Mouse (Mus musculus): Measurements from ENCODE around the gene Psapl1. TPM values are rescaled to one million over a fixed set of nuclear protein-coding genes. Genes with fewer than 3 reads are reported as not detected.

The Psapl1 gene
- not detected in 2 replicates for polyA plus RNA-seq (2015; fragmentation: Nextera tagmentation; extraction: Ambion mirVana)

- Histone ChIP-seq H3K27me3 (no peaks in the 10 kb centered on the region; the same call in 1 of the 2 replicates), H3K36me3 (no peaks in the 10 kb centered on the region), H3K4me1 (replicated peaks) (peaks cover 8% of the 10 kb centered on the region; the same call in 1 of the 2 replicates), H3K9ac (no peak within 1 kb of the TSS), H3K9me3 (no peaks in the 10 kb centered on the region), H3K4me3 (no peak within 1 kb of the TSS), H3K4me2 (no peak within 1 kb of the TSS), H3K27ac (no peak within 1 kb of the TSS; the same call in 1 of the 2 replicates)
- peak; percentile 43; the same call in 1 of the 2 replicates for ATAC-seq (ENCODE audit: low FRiP score)
- WGBS = 86% methylated on average over 10 of the region's 10 CpGs
Measured at GRCm38 (mm10) chr5:36203916-36204315, at the start of gene Psapl1. Gene Psapl1 (plus strand): TSS chr5:36204021.

DNA sequence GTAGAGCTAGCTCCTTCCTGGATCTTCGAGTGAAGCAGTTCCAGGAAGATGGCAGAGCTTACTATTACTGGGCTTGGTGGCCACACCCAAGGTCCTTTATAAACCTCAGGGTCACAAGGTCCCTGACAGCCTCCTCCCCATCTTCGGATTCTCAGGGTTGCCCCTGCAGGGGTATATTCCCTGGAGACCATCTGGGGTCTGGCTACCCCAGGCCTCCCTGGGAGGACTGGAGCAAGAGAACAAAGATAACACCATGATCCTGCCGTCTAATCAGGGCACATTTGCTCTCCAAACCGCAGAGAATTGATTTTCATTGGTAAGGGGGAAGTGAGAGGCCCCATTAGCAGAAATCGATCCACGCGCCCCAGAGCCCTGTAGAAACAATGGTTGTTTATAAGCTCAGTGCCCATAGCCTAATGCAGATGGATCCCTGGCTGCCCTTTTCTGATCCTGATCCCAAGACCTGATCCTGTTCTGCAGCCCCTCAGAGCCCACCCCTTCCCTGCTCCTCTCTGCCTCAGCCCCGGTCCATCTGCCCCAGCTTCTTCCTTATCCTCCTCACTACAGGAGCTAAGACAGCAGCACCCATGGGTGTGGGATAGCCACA is 48.8 kb upstream of the Psapl1 start:
- H3K4me2 ChIP-seq = no peak overlapping the region
- 23% methylated on average over 8 of the region's 8 CpGs for WGBS
- no peak overlapping the region for H3K4me3 ChIP-seq
- peak overlapping the region; percentile 30; the same call in 1 of the 2 replicates for H3K27ac ChIP-seq
- H3K4me1 ChIP-seq (replicated peaks) = peaks cover 25% of the 10 kb centered on the region
- no peaks in the 10 kb centered on the region for H3K9me3 ChIP-seq
- ATAC-seq (ENCODE audit: low FRiP score) = no peak
- 0 out of 2 replicates have a peak overlapping the region, but pooled peaks have one; percentile 35 for H3K9ac ChIP-seq
- H3K27me3 ChIP-seq = peaks cover 18% of the 10 kb centered on the region
- no peaks in the 10 kb centered on the region for H3K36me3 ChIP-seq

- Histone ChIP-seq H3K9ac (no peak overlapping the region), H3K27ac (no peak overlapping the region; the same call in 1 of the 2 replicates), H3K4me1 (replicated peaks) (peaks cover 41% of the 10 kb centered on the region), H3K27me3 (0 out of 2 replicates have a peak, but pooled peaks cover 8% of the 10 kb centered on the region), H3K4me2 (no peak overlapping the region), H3K4me3 (no peak overlapping the region), H3K36me3 (no peaks in the 10 kb centered on the region), H3K9me3 (no peaks in the 10 kb centered on the region)
- peak; percentile 38; the same call in 1 of the 2 replicates for ATAC-seq (ENCODE audit: low FRiP score)
- 71% methylated on average over 21 of the region's 21 CpGs for WGBS
Measured at GRCm38 (mm10) chr5:36165424-36166302, 38.2 kb upstream of the Psapl1 start.

GRCm38 (mm10) chr5:36166346-36167013 is 37.3 kb upstream of the Psapl1 start:
- Histone ChIP-seq H3K27me3 (0 out of 2 replicates have a peak, but pooled peaks cover 14% of the 10 kb centered on the region), H3K9ac (no peak overlapping the region), H3K4me2 (no peak overlapping the region), H3K4me1 (replicated peaks) (peaks cover 41% of the 10 kb centered on the region), H3K4me3 (no peak overlapping the region), H3K9me3 (no peaks in the 10 kb centered on the region), H3K36me3 (no peaks in the 10 kb centered on the region), H3K27ac (peak overlapping the region; percentile 60)
- WGBS = 66% methylated on average over 6 of the region's 6 CpGs
- peak; percentile 55; the same call in 1 of the 2 replicates for ATAC-seq (ENCODE audit: low FRiP score)

- 0 out of 2 replicates have a peak overlapping the region, but pooled peaks have one; percentile 35 for H3K9ac ChIP-seq
- 48% methylated on average over 14 of the region's 14 CpGs for WGBS
- peak overlapping the region; percentile 30 for H3K27ac ChIP-seq
- no peaks in the 10 kb centered on the region for H3K36me3 ChIP-seq
- 0 out of 2 replicates have a peak, but pooled peaks have one; percentile 21 for ATAC-seq (ENCODE audit: low FRiP score)
- H3K4me3 ChIP-seq = no peak overlapping the region
- no peaks in the 10 kb centered on the region for H3K9me3 ChIP-seq
- no peak overlapping the region for H3K4me2 ChIP-seq
- H3K27me3 ChIP-seq = peaks cover 22% of the 10 kb centered on the region
- peaks cover 44% of the 10 kb centered on the region for H3K4me1 ChIP-seq (replicated peaks)
Measured at GRCm38 (mm10) chr5:36168963-36169650, 34.7 kb upstream of the Psapl1 start.

DNA sequence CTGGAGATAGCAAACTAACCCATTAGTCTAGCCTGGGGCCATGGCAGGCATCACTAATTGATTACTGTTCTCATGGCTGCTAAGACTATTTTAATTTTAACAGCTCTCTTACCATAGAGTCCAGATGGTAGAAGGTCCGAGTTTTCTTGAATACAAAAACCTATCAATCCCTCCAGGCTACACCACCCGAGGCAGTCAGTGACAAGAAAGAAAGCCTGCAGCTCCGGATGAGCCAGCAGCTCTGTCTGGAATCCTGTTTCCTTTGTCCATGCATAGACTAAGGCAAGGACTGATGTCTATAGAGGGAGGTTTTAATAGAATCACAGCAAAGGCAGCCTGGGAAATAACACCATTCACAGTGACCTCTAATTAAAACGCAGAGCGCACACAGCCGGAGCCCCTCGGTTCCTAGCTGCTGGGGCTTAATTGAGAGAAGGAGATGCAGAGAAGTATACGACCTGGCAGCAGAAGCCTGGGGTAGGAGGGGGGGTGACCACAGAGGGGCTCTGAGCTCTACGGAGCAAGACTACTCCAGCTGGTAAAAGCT is 29.2 kb upstream of the Psapl1 start:
- H3K36me3 ChIP-seq = no peaks in the 10 kb centered on the region
- H3K9me3 ChIP-seq = no peaks in the 10 kb centered on the region
- H3K27ac ChIP-seq = peak overlapping the region; percentile 80
- ATAC-seq (ENCODE audit: low FRiP score) = peak; percentile 81
- peaks cover 25% of the 10 kb centered on the region for H3K27me3 ChIP-seq
- H3K4me2 ChIP-seq = peak overlapping the region; percentile 3; the same call in 1 of the 2 replicates
- no peak overlapping the region for H3K4me3 ChIP-seq
- WGBS = 10% methylated on average over 9 of the region's 9 CpGs
- H3K4me1 ChIP-seq (replicated peaks) = peaks cover 24% of the 10 kb centered on the region
- H3K9ac ChIP-seq = no peak overlapping the region

- Histone ChIP-seq H3K27me3 (peaks cover 14% of the 10 kb centered on the region), H3K4me2 (no peak overlapping the region), H3K4me1 (replicated peaks) (peaks cover 22% of the 10 kb centered on the region), H3K9me3 (no peaks in the 10 kb centered on the region), H3K9ac (no peak overlapping the region), H3K36me3 (no peaks in the 10 kb centered on the region), H3K27ac (no peak overlapping the region), H3K4me3 (no peak overlapping the region)
- 86% methylated on average over 11 of the region's 11 CpGs for WGBS
- ATAC-seq (ENCODE audit: low FRiP score) = no peak
Measured at GRCm38 (mm10) chr5:36176409-36176808, 27.4 kb upstream of the Psapl1 start.

DNA sequence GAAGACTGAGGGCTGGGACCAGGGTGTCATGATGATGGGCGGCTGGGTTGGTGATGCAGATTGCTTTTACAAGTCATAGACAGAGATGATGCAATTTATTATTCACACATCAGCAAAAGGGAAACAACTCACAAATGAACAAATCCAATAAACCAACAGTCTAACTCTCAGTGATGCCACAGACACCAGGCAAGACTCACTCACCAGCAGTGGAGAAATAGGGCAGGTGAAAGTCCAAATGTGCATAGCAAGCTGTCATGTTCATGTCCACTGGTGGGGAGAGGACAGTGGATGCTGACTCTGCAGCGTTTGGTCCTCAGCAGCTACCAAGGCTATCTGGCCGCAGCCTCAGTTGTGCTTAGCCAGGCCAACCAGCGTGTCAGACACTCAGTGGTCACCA is 26.9 kb upstream of the Psapl1 start:
- H3K4me3 ChIP-seq = no peak overlapping the region
- H3K36me3 ChIP-seq = no peaks in the 10 kb centered on the region
- ATAC-seq (ENCODE audit: low FRiP score) = no peak
- H3K4me2 ChIP-seq = no peak overlapping the region
- H3K9ac ChIP-seq = no peak overlapping the region
- H3K4me1 ChIP-seq (replicated peaks) = peaks cover 22% of the 10 kb centered on the region
- no peaks in the 10 kb centered on the region for H3K9me3 ChIP-seq
- 96% methylated on average over 4 of the region's 4 CpGs for WGBS
- peaks cover 17% of the 10 kb centered on the region for H3K27me3 ChIP-seq
- no peak overlapping the region for H3K27ac ChIP-seq

GRCm38 (mm10) chr5:36178215-36178614 is 25.6 kb upstream of the Psapl1 start:
- Histone ChIP-seq H3K9ac (no peak overlapping the region), H3K27me3 (peaks cover 9% of the 10 kb centered on the region), H3K4me2 (no peak overlapping the region), H3K4me3 (no peak overlapping the region), H3K9me3 (no peaks in the 10 kb centered on the region), H3K36me3 (no peaks in the 10 kb centered on the region), H3K4me1 (replicated peaks) (peaks cover 32% of the 10 kb centered on the region), H3K27ac (no peak overlapping the region)
- 72% methylated on average over 7 of the region's 7 CpGs for WGBS
- ATAC-seq (ENCODE audit: low FRiP score) = no peak

- no peak overlapping the region for H3K4me2 ChIP-seq
- H3K36me3 ChIP-seq = no peaks in the 10 kb centered on the region
- H3K27ac ChIP-seq = no peak overlapping the region
- H3K4me3 ChIP-seq = no peak overlapping the region
- H3K9ac ChIP-seq = no peak overlapping the region
- H3K9me3 ChIP-seq = no peaks in the 10 kb centered on the region
- H3K27me3 ChIP-seq = peaks cover 9% of the 10 kb centered on the region
- peaks cover 32% of the 10 kb centered on the region for H3K4me1 ChIP-seq (replicated peaks)
- no peak for ATAC-seq (ENCODE audit: low FRiP score)
- WGBS = 93% methylated on average over 3 of the region's 3 CpGs
Measured at GRCm38 (mm10) chr5:36178785-36179184, 25.0 kb upstream of the Psapl1 start.

DNA sequence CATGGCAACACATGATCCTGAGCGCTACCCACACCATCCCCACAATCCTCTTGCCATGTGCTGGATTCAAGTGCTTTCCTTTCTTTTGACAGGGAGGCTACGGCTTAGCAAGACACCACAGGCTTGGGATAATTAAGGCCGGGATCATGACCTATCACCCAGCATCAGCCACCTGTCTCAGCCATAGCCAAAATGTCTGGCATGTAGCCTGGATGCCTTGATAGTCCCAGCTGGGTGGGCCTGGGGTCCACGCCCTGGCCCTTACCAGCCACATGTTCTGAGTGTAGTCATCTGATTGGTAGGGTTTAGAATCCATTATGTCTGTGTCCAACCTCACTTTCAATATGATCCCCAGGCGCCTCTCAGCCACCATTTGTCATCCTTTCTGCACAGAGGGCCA is 24.1 kb upstream of the Psapl1 start:
- ATAC-seq (ENCODE audit: low FRiP score) = no peak
- no peaks in the 10 kb centered on the region for H3K9me3 ChIP-seq
- H3K36me3 ChIP-seq = no peaks in the 10 kb centered on the region
- no peak overlapping the region for H3K4me3 ChIP-seq
- no peak overlapping the region for H3K4me2 ChIP-seq
- H3K27me3 ChIP-seq = peaks cover 9% of the 10 kb centered on the region
- 86% methylated on average over 5 of the region's 5 CpGs for WGBS
- H3K4me1 ChIP-seq (replicated peaks) = peaks cover 23% of the 10 kb centered on the region
- no peak overlapping the region for H3K9ac ChIP-seq
- no peak overlapping the region for H3K27ac ChIP-seq

All from hindbrain, embryonic 13.5 days (tissue).